Mouse (Mus musculus): Measurements from ENCODE around the gene Plekhb2.
A peak's percentile ranks its signal among the peaks of the same experiment; 100 is the strongest.

DNA sequence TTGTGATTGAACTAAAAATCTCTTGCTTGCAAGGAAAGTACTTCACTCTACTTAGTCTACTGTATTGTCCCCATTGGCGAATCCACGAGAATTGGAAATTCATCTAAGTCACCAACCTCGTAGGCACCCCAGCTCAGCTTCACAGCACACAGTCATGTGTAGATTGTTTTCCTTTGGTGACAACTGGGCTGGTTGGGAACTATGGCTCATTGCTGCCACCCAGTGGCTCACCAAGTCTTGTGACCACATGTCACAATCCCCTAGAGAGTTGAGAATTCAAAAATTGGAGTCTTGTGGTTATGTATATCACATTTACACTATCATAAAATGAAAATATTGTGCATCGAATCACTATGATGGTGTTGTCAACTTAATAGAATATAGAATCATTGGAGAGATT lies 47.1 kb downstream of the Plekhb2 start:
- no peak for TF ChIP-seq EP300 (IDR thresholded peaks at IDR 0.05; ENCODE audit: insufficient read depth, low read depth, low read length)
- peak; percentile 81 for TF ChIP-seq CTCF (IDR thresholded peaks at IDR 0.05)
- no peak for TF ChIP-seq POLR2A (IDR thresholded peaks at IDR 0.05; ENCODE audit: insufficient read depth, low read depth, low read length)
